ENCODE assay signal across 41 mouse cellular contexts in the genomic region with DNA sequence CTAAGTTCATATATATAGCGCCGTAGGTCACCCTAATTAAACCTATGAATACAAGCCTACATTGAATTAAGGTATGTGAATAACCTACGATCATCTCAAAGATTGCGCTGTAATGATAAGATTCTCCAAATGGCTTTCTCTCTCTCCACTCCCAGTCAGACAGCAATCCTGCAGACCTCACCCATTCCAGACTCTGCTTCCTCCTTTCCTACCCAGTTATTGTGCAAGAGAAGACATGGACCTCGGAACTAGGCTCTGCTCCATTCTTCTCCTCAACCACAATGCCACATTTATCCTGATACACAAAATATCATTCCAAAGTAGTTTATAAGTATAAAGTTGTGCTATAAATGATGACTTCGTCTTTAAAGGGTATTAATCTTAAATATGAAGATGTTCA. TPM values are rescaled to one million over a fixed set of nuclear protein-coding genes. Genes with fewer than 3 reads are reported as not detected.
"Had no signal": no experiment of that assay in that cellular context is flagged by ENCODE, and none has a peak within 500 bp of the region (broad histone marks: within the 10 kb centered on the region; RNA-seq: fewer than 3 reads in every experiment).

No protein-coding gene starts in this region.

- H3K4me2 ChIP-seq: heart, embryonic 11.5 days; heart, embryonic 12.5 days; heart, embryonic 13.5 days; heart, embryonic 15.5 days; hindbrain, embryonic 12.5 days; hindbrain, embryonic 13.5 days; hindbrain, embryonic 14.5 days; hindbrain, embryonic 15.5 days; kidney, embryonic 15.5 days had no signal

- H3K4me3 ChIP-seq: heart, embryonic 10.5 days; heart, embryonic 12.5 days; heart, embryonic 13.5 days; heart, embryonic 15.5 days; hindbrain, embryonic 10.5 days; hindbrain, embryonic 12.5 days; hindbrain, embryonic 13.5 days; hindbrain, embryonic 15.5 days; kidney, embryonic 15.5 days; layer of hippocampus, adult 2 months; left cerebral cortex, adult 2 months had no signal

- H3K36me3 ChIP-seq: heart, embryonic 10.5 days; heart, embryonic 12.5 days; heart, embryonic 13.5 days; heart, embryonic 15.5 days; hindbrain, embryonic 10.5 days; hindbrain, embryonic 12.5 days; hindbrain, embryonic 13.5 days; hindbrain, embryonic 15.5 days; kidney, embryonic 15.5 days had no signal

- H3K27ac ChIP-seq: heart, embryonic 10.5 days; heart, embryonic 13.5 days; heart, embryonic 15.5 days; hindbrain, embryonic 10.5 days; hindbrain, embryonic 12.5 days; hindbrain, embryonic 13.5 days; hindbrain, embryonic 14.5 days; hindbrain, embryonic 15.5 days; hindbrain, postnatal 0 days; kidney, embryonic 15.5 days; kidney, postnatal 0 days; layer of hippocampus, adult 2 months; left cerebral cortex, adult 2 months had no signal

- H3K27me3 ChIP-seq: heart, embryonic 12.5 days; heart, embryonic 13.5 days; heart, embryonic 15.5 days; hindbrain, embryonic 12.5 days; hindbrain, embryonic 13.5 days; hindbrain, embryonic 15.5 days; kidney, embryonic 15.5 days had no signal

- ATAC-seq: hindbrain, embryonic 16.5 days; hindbrain, postnatal 0 days; inflammation-experienced regulatory T-cells, adult 6 months had no signal

- DNase-seq: heart, postnatal 10 days; heart, postnatal 14 days; heart, postnatal 36 days; heart, postnatal 4 days; kidney, adult 11 months; kidney, adult 18-20 months; kidney, adult 2 months; kidney, adult 8-10 months; kidney, adult 9 months; kidney, postnatal 10 days; kidney, postnatal 14 days; kidney, postnatal 25 days; kidney, postnatal 36 days; kidney, postnatal 4 days; layer of hippocampus, adult 9-11 months; layer of hippocampus, postnatal 36 days had no signal

- H3K9ac ChIP-seq: heart, embryonic 12.5 days; heart, embryonic 13.5 days; heart, embryonic 15.5 days; hindbrain, embryonic 12.5 days; hindbrain, embryonic 13.5 days; hindbrain, embryonic 14.5 days; hindbrain, embryonic 15.5 days; kidney, embryonic 15.5 days had no signal

- H3K4me1 ChIP-seq: heart, embryonic 10.5 days; heart, embryonic 12.5 days; heart, embryonic 15.5 days; hindbrain, embryonic 12.5 days; hindbrain, embryonic 13.5 days; hindbrain, embryonic 15.5 days had no signal

- H3K9me3 ChIP-seq: heart, embryonic 10.5 days; heart, embryonic 12.5 days; heart, embryonic 13.5 days; heart, embryonic 15.5 days; hindbrain, embryonic 10.5 days; hindbrain, embryonic 12.5 days; hindbrain, embryonic 13.5 days; hindbrain, embryonic 15.5 days; kidney, embryonic 15.5 days had no signal

RNA-seq across cellular contexts. Expression of a gene that starts 19.4 kb away (rescaled TPM):
- total RNA-seq: hematopoietic stem cell, adult 5-6 weeks had no signal
- polyA plus RNA-seq: inflammation-experienced regulatory T-cells, adult 6 months had no signal

RNA-seq across cellular contexts. Expression of a gene that starts 57.1 kb away (rescaled TPM):
- total RNA-seq: hematopoietic stem cell, adult 5-6 weeks; left cerebral cortex, adult 18-20 months had no signal
- polyA plus RNA-seq: heart, embryonic 10.5 days; heart, embryonic 11.5 days; heart, embryonic 12.5 days; heart, embryonic 13.5 days; heart, embryonic 14.5 days; hindbrain, embryonic 10.5 days; hindbrain, embryonic 11.5 days; inflammation-experienced regulatory T-cells, adult 6 months; intestine, embryonic 14.5 days; kidney, adult 2 months; kidney, embryonic 14.5 days; kidney, embryonic 15.5 days; kidney, embryonic 16.5 days; kidney, postnatal 0 days; large intestine, adult 2 months had no signal
